Mouse (Mus musculus) WW6 (cell line): ENCODE results near the gene Psmd5.
"Not testable (repeated sequence)": the region's sequence is repeated elsewhere in the genome, so short reads cannot be mapped to it uniquely, and the experiment has no call there.

Source experiments
- DNase-seq: peaks from one replicate; pipeline ENCODE4 v3.0.0-alpha.2; 2013; ENCODE audit warnings: low read depth, low spot score

Gene Psmd5

DNA sequence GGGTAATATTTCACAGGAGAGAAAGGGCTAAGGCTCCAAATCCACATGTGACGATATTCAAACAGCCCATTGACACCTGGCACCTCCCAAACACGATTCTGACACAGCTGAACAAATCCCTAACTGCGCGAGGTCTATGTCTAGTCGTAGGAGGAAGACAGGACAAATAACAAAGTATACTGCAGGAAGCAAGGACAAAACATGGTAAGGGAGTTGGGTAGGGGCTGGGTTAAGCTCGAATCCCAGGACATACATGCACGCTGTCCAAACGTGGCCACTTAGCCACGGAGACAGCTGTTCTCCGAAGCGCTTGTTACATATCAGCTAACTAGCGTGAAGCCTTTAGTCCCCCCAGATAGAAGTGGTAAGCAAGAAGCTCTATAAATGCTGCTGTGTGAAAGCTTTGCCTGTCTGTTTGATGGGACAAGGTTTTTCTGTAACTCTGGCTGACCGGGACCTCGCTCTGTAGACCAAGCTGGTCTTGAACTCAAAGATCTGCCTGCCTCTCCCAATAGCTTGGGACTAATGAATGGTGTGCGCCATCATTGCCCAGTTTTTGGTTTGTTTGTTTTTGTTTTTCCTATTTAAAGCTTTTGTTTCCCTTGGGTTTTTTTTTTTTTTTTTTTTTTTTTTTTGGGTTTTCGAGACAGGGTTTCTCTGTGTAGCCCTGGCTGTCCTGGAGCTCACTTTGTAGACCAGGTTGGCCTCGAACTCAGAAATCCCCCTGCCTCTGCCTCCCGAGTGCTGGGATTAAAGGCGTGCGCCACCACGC lies 48.1 kb downstream of the Psmd5 start:
- no peak for DNase-seq

DNA sequence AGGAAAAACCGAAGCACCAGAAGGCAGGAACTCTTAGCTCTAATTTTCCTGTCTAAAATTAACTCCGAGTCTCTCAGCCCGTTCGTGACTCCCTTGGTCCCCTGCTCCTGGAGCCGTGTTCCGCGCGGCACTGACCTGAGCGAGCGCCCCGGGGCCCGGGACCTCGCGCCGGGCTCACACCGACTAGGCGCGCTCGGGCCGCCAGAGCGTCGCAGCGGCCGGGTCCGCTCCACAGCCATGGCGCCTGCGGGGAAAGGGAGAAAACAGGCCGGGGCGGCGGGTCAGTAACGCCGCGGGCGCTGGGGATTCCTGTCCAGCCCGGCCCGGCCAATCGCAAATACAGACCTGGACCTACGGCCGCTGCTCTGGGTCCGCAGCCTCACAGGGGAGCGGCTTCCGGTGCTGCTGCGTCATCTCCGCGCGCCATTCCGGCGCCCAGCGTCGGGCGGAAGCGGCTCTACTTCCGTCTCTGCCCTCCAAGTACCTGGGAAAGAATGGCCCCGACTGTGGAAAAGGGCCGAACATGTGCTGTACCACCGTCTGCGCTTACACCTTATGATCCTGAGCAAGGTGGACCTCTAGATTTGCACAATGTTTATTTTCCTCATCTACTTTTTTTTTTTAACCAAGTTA lies 48.8 kb downstream of the Psmd5 start, which contains the start of gene Fbxw2:
TSS of gene Fbxw2 (minus strand) at position 485 of the 633 bp plus-strand sequence.
- DNase-seq, result peak; percentile 83

DNA sequence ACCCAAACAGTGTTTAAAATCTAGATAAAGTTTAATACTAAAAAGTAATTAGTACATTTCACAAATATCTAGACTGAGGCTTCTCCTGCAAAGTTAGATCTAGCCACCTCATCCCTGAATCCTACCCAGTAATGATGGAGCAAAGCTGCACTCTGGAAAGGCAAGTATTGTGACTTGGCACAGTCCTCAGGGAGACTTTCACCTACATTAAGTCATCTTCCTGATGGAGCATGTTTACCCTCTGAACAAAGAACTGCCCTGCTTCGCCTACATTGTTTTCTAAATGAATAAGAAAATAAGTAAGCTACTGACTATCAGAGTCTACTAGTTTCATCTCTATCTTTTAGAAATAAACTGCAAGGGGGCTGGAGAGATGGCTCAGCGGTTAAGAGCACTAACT lies 56.3 kb downstream of the Psmd5 start:
- DNase-seq, result no peak

DNA sequence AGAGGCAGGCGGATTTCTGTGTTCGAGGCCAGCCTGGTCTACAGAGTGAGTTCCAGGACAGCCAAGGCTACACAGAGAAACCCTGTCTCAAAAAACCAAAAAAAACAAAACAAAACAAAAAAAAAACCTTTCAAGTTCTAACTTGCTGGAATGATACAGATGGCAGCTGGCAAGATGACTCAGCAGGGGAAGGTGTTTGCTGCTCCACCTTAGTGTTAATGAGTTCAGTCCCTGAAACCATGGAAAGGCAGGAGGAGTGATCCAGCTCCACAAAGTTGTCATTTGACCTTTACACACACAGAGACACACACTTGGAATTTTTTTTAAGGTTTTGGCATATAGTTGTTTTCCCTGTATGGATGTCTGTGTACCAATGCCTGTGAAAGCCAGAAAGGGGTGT lies 58.9 kb downstream of the Psmd5 start:
- DNase-seq, result not testable (repeated sequence)

DNA sequence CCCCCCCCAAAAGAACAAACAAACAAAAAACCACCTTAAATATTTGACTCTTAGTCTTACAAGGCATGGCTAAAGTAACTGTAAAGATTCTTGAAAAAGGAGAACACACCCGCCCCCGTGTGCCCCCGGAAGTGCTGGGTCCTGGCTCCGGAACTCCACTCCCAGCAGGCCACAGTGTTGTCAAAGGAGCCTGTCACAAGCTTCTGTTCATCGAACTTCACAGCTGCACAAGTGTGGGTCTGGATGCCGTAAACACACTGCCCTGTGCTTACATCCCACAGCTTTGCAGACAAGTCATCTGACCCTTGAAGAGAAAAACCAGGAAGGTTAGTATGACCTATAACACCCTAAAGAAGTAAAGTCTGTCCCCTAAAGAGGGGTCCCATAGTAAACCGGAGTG lies 62.1 kb downstream of the Psmd5 start:
- no peak for DNase-seq

DNA sequence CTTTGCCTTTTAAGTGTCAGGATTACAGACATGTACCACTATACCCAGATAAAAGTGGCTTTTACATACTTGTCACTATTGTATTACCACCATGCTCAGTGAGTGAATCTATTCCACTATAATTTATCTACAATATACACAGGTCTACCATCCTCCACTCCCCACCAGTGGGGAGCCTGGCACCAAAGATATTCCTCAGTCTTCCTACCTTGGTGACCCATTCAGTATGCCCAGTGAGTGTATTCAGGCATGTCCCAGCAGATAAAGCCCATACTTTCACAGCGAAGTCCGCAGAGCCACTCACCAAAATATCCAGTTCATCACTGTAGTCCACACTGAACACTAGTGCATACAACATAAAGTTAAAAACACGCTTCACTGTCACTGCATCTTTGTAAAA lies 64.0 kb downstream of the Psmd5 start:
- no peak for DNase-seq

DNA sequence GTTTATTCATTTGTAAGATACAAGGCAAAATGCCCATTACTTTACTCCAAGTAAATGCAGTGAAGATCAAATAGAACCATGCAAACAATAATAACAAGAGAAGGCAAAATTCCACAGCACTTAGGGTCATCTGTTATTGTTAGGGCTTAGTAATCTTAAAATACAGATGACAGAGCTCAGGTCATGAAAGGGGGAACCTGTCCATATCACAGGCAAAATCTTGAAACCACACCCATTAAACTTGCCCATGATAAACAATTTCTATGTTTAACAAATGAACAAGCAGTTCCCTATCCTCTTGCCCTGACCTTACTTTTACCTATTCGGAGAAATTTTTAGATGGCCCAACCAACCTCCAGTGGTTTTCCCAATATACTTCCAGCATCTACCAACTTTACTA lies 65.2 kb downstream of the Psmd5 start:
- DNase-seq, result no peak

DNA sequence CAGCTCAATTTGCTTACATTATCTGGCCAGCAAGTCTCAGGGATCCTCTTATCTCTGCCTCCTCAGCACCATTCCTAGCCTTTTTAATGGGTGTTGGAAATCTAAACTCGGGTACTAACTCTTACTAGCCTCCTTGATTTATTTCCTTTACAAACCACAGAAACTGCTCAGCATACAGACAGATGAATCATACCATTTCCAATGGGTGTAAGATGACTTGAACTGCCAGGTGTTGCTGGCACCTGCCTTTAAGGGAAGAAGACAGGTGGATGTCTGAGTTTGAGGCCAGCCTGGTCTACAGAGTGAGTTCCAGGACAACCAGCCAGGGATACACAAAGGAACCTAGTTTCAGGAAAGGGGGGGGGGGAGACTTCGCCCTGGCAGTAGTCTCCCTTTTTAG lies 66.7 kb downstream of the Psmd5 start:
- DNase-seq, result no peak

DNA sequence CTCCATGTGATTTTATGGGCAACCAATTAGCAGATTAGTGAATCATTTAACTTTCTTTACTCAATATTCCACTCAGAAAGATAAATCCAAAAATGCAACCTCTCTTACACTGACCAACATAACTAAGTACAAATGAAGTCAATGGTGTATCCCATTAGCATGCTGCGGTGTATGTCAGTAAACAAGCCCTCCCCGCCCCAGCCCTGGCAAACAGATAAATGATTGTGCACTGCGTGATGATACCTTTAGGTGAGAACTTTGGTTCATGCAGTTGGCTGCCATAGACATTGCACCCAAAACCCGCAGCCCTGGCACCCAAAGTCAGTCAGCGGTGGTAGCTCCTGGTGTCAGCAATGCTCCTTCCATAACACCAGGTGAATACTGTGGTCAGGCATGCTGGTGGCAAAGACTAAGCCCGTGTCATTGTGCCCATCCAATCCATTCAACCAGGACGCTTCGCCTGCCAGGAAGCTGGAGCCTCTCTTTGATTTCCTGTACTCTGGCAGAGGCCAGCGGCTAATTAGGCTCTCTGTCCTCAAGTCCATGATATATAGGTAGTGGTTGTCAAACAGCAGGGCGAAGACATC lies 69.3 kb downstream of the Psmd5 start:
- DNase-seq, result no peak

DNA sequence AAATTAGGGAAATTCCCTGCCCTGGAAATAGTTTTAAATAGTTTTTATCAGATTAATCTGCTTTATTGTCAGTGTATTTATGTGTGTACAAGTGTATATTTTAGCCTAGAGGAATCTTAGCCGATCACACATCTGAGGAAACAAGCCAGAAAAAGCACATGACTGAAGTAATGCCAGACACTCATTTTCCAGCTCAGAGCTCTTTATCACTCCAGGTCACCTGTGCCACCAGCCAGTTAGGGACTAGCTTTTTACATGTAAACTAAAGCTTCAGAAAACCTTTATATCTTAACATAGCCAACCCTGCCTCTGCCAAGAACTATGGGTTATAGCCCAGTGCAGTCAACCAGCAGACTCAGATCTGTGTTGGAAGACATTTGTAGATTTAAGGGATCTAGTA lies 70.0 kb downstream of the Psmd5 start:
- DNase-seq, result no peak

DNA sequence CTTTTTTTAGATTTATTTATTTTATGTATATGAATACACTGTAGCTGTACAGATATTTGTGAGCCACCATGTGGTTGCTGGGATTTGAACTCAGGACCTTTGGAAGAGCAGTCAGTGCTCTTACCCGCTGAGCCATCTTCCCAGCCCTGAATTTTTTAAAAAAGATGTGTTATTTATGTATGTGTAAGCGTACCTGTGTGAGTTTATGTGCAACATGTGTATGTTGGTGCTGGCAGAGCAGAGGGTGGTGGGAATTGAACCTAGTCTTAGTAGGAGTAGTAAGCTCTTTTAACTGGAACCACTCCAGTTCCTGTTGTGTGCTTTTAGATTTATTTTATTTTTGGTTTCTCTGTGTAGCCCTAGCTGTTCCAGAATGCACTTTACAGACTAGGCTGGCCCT lies 70.6 kb downstream of the Psmd5 start:
- no peak for DNase-seq

DNA sequence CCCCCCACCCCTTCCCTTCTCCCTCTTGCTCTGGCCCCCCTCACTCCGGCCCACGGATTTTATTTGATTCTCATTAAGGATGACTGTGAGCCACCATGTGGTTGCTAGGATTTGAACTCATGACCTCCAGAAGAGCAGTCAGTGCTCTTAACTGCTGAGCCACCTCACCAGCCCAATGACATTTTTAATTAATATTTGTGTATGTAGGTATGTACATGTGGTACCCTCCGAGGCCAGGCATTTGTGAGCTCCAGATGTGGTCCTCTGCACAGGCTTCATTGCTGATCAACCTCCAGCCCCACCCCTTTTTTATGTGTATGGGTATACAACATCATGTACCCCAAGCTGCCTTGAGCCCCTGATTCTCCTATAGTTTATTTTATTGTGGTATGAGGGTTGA lies 71.0 kb downstream of the Psmd5 start:
- DNase-seq, result no peak

DNA sequence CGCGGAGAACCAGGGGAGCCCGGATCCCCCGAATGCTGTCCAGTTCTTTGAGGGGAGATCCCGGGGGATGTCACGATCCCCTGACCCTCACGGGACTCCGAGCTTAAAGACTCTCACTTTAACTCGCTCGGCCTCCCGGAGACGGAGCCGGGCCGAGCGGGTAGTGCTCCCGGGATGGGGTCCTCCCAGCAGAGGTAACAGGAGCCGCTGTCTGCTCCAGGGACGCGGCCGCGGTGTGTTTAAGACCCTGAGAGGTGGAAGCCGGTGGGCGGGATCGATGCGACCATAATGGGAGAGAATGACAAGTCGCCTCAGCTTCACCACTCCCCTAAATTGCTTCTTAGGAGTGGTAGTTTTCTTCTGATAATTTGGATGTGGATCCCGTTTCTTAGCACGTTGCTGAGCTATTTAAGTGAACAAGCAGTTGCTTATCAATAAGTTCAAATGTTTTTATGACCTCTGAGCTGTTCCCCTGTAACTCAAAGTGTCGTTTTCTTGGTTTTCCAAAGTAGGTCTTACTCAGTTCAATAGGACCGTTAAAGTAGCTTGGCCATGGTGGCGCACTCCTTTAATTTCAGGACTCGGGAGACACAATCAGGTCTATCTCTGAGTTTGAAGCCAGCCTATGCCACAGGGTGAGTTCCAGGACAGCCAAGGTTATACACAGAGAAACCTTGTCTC lies 72.1 kb downstream of the Psmd5 start:
- not testable (repeated sequence) for DNase-seq

DNA sequence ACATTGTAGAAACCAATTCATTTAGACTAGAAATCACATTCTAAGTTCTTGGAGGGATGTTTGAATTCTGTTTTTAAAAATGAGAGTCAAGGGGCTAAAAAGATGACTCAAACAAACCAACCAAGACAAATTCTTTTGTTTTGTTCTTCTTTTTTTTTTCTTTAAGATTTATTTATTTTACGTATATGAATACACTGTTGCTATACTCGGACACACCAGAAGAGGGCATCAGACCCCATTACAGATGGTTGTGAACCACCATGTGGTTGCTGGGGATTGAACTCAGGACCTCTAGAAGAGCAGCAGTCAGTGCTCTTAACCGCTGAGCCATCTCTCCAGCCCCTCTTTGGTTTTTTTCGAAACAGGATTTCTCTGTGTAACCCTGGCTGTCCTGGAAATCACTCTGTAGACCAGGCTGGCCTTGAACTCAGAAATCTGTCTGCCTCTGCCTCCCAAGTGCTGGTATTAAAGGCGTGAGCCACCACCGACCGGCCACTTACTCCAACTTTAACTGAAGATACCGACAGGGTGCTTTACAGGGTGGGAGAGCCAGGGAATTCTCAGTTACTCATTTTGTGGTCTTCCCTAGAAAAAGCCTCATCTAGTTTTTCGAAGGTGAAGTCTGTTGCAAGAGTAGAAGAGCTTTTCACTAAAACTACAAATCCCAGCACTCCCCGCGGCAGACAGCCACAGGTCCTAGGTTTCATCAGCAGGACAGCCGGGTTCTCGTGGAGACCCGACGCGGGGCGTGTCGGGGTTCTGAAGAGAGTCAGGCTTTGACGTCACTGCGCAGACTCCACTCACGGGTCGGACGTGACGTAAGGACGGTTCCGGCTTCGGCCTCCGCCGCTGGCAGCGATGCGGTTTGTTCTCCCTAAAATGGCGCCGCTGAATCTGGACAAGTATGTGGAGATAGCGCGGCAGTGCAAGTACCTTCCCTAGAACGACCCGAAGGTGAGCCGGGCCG lies 73.0 kb downstream of the Psmd5 start:
- peak; percentile 97 for DNase-seq

DNA sequence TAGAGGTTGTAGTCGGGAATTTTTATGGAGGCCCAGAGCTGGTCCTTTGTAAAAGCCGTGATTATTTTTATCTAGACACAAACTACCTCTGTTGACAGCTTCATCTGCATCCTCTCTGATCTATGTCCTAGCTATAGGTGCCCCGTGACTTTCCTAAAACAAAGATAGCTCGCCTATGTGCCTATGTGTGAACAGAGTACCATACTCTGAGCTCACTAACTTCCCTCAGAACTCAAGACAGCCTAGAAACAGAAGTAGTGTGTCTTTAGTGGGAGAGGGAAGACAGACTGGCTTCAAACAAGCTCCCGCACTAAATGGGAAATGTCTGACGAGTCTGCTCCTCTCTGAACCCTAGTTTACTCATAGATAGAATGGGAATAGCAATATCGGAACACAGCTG lies 74.4 kb downstream of the Psmd5 start:
- no peak for DNase-seq
